Mouse (Mus musculus) myocyte (in vitro differentiated cells): Measurements from ENCODE around the gene Pkd1.

Experiments
- E2F4 ChIP-seq: IDR thresholded peaks from one replicate; pipeline ENCODE4 v1.6.1; 2011; ENCODE audit warnings: mild to moderate bottlenecking, control low read depth, moderate library complexity; ENCODE audit not compliant: insufficient read depth
- MAX ChIP-seq: IDR thresholded peaks from one replicate; pipeline ENCODE4 v1.6.1; 2011; ENCODE audit warnings: low read depth, mild to moderate bottlenecking, control low read depth
- MYOD1 ChIP-seq, 3 experiments: IDR thresholded peaks; one replicate each; pipeline ENCODE4 v1.6.1; 2011; ENCODE audit warnings: control low read depth in 2 of 3, low read depth in 2 of 3, mild to moderate bottlenecking in 2 of 3, moderate library complexity in 1 of 3; ENCODE audit not compliant: insufficient read length in 2 of 3, control insufficient read depth in 1 of 3
- MYOG ChIP-seq, 3 experiments: IDR thresholded peaks; one replicate each; pipeline ENCODE4 v1.6.1; 2011; ENCODE audit warnings: control low read depth in 2 of 3, low read depth in 2 of 3, mild to moderate bottlenecking in 2 of 3; ENCODE audit not compliant: insufficient read length in 2 of 3, control insufficient read depth in 1 of 3, insufficient read depth in 1 of 3
- POLR2A ChIP-seq: IDR thresholded peaks from one replicate; pipeline ENCODE4 v1.6.1; 2011; ENCODE audit warnings: low read depth, mild to moderate bottlenecking, control low read depth, moderate library complexity; ENCODE audit not compliant: insufficient read length
- TCF12 ChIP-seq: IDR thresholded peaks from one replicate; pipeline ENCODE4 v1.6.1; 2011; ENCODE audit warnings: mild to moderate bottlenecking, control low read depth; ENCODE audit not compliant: poor library complexity, insufficient read depth, severe bottlenecking
- USF1 ChIP-seq: IDR thresholded peaks from one replicate; pipeline ENCODE4 v1.6.1; 2011; ENCODE audit warnings: low read depth, mild to moderate bottlenecking, control low read depth, moderate library complexity

- no peak for TF ChIP-seq MAX
- TF ChIP-seq E2F4, result no peak
- TF ChIP-seq MYOG (IDR thresholded peaks at IDR 0.05; ENCODE audit: control insufficient read depth in 1 of 3, insufficient read depth in 1 of 3, insufficient read length in 2 of 3, low read depth in 2 of 3), result peak in 1 of 3 experiments; percentile 21
- peak in 1 of 3 experiments; percentile 16 for TF ChIP-seq MYOD1 (IDR thresholded peaks at IDR 0.05; ENCODE audit: control insufficient read depth in 1 of 3, insufficient read length in 2 of 3, low read depth in 2 of 3)
- TF ChIP-seq POLR2A, result no peak
- TF ChIP-seq USF1, result no peak
- no peak for TF ChIP-seq TCF12
Measured at GRCm38 (mm10) chr17:24636781-24637481, 87.3 kb downstream of the Pkd1 start.
